Mouse (Mus musculus) heart, embryonic 11.5 days (tissue): Measurements from ENCODE around the gene Lnx2. TPM values are rescaled to one million over a fixed set of nuclear protein-coding genes. Genes with fewer than 3 reads are reported as not detected.

Experiments used
- ATAC-seq: fragments of 200-750 bp; cut with Nextera tagmentation; replicated peaks from 2 replicates; pipeline ENCODE4 v1.8.0; 2017; ENCODE audit warnings: moderate library complexity; ENCODE audit not compliant: insufficient number of reproducible peaks, low FRiP score, low TSS enrichment
- H3K27ac ChIP-seq: fragments of 300-500 bp; sonication (generic); 2 replicates; pipeline ENCODE4 v1.5.1; 2014; ENCODE audit warnings: mild to moderate bottlenecking, low read depth, low read length
- H3K27me3 ChIP-seq: fragments of 300-500 bp; sonication (generic); 2 replicates; pipeline ENCODE4 v1.6.1; 2014; ENCODE audit warnings: mild to moderate bottlenecking, low read length, mixed read lengths; ENCODE audit not compliant: control insufficient read depth, insufficient read depth
- H3K36me3 ChIP-seq: fragments of 300-500 bp; sonication (generic); 2 replicates; pipeline ENCODE4 v1.6.1; 2014; ENCODE audit warnings: mild to moderate bottlenecking, low read length, moderate library complexity, mixed read lengths; ENCODE audit not compliant: control insufficient read depth, insufficient read depth
- H3K4me1 ChIP-seq: fragments of 300-500 bp; sonication (generic); 2 replicates; pipeline ENCODE4 v1.6.1; 2014; ENCODE audit warnings: low read length; ENCODE audit not compliant: control insufficient read depth, insufficient read depth
- H3K4me2 ChIP-seq: fragments of 300-500 bp; sonication (generic); 2 replicates; pipeline ENCODE4 v1.6.1; 2014; ENCODE audit warnings: mild to moderate bottlenecking, moderate library complexity
- H3K4me3 ChIP-seq: fragments of 300-500 bp; sonication (generic); 2 replicates; pipeline ENCODE4 v1.5.1; 2014; ENCODE audit warnings: low read depth, low read length
- H3K9ac ChIP-seq: fragments of 300-500 bp; sonication (generic); 2 replicates; pipeline ENCODE4 v1.6.1; 2014; ENCODE audit warnings: mild to moderate bottlenecking, low read depth, low read length, moderate library complexity
- H3K9me3 ChIP-seq: fragments of 300-500 bp; sonication (generic); replicated peaks from 2 replicates; pipeline ENCODE4 v1.6.1; 2016; ENCODE audit warnings: low read length; ENCODE audit not compliant: control insufficient read depth
- WGBS: fragments of 180-500 bp; shearing (Covaris S2); extraction: QIAGEN DNeasy Blood & Tissue Kit; methylation state at CpG from one replicate; pipeline ENCODE4 v1.1.7; 2014; ENCODE audit not compliant: insufficient replicate concordance; 5-methylcytosine and 5-hydroxymethylcytosine counted together
- polyA plus RNA-seq: library from polyadenylated mRNA; unstranded; fragments of >200 nt; fragmentation: Nextera tagmentation; extraction: Ambion mirVana; gene quantifications from 2 replicates; pipeline ENCODE4 v1.2.1, GENCODE M21; 2014

Lnx2 gene
- polyA plus RNA-seq, 1 experiment from 2014 or later, result 9.4 TPM

DNA sequence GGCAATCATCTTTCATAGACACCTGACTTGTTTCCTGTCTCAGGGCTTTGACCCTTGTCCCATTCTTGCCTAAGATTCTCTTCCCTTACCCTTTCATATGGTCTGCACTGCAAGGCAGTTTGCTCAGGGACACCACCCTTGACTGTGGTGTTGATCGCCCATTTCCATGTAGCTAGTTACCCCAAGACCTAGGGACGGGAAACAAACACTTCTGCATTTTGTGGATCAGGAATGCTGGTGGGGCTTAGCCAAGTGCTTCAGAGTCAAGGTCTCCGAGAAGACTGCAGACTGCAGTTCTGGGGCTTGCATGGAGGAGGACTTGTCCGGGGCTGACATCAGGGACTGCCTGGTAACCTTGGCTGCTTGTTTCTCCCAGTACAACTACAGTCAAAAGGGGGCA is 10.4 kb upstream of the Lnx2 start:
- WGBS, result 90% methylated on average over 4 of the region's 4 CpGs
- no peak overlapping the region for H3K4me3 ChIP-seq
- no peak overlapping the region for H3K4me2 ChIP-seq
- H3K36me3 ChIP-seq, result peaks cover 2% of the 10 kb centered on the region; the same call in 1 of the 2 replicates
- H3K4me1 ChIP-seq, result peaks cover 4% of the 10 kb centered on the region
- H3K27ac ChIP-seq, result no peak overlapping the region
- H3K9me3 ChIP-seq, result no peaks in the 10 kb centered on the region
- H3K9ac ChIP-seq, result no peak overlapping the region
- H3K27me3 ChIP-seq, result no peaks in the 10 kb centered on the region
- ATAC-seq, result no peak

GRCm38 (mm10) chr5:147085201-147085894 is 9.0 kb upstream of the Lnx2 start:
- H3K9ac ChIP-seq, result no peak overlapping the region
- no peak for ATAC-seq
- peaks cover 2% of the 10 kb centered on the region; the same call in 1 of the 2 replicates for H3K36me3 ChIP-seq
- H3K27ac ChIP-seq, result no peak overlapping the region
- H3K9me3 ChIP-seq, result no peaks in the 10 kb centered on the region
- H3K4me1 ChIP-seq, result peaks cover 4% of the 10 kb centered on the region
- no peaks in the 10 kb centered on the region for H3K27me3 ChIP-seq
- 89% methylated on average over 9 of the region's 9 CpGs for WGBS
- no peak overlapping the region for H3K4me3 ChIP-seq
- H3K4me2 ChIP-seq, result no peak overlapping the region

GRCm38 (mm10) chr5:147078110-147078900 is 1.9 kb upstream of the Lnx2 start:
- Histone ChIP-seq H3K27ac (no peak overlapping the region), H3K4me2 (peak overlapping the region; percentile 94), H3K27me3 (no peaks in the 10 kb centered on the region), H3K4me3 (peak overlapping the region; percentile 91), H3K9me3 (no peaks in the 10 kb centered on the region), H3K36me3 (no peaks in the 10 kb centered on the region), H3K9ac (peak overlapping the region; percentile 88), H3K4me1 (peaks cover 17% of the 10 kb centered on the region)
- no peak for ATAC-seq
- 64% methylated on average over 11 of the region's 11 CpGs for WGBS

DNA sequence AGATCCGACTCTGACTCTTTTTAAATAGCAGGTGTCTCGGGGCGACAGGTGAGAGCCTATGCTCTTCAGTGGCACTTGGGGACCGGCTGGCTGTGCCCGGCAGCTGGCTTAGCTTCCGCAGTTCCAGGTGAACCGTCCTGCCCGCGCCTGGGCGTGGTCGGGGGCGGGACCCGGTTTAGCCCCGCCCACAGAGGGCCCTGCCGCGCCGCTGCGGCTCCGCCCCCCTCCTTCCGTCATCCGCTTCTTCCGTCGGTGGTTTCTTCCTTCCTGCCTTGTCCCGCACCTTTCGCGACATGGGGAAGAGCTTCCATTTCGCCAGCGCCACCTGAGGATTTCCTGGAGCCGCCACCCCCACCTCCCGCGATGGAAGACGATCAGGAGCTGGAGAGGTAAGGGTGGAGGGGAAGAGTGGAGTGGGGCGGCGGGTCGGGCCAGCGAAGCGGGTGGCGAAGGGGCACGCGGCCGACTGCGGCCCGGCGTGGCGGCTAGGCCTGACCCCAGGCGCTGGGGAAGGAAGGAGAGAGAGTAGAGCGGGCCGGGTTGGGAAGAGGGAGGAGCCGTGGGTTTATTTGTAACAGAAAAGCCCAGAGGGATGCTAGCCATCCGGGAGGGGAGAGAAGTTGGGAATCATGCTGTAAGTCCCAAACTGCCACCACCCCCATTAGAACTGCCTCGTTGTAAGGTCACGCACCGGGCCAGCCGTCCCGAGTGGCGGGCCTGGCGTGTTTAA is 1.1 kb upstream of the Lnx2 start:
- Histone ChIP-seq H3K9me3 (no peaks in the 10 kb centered on the region), H3K9ac (peak overlapping the region; percentile 88), H3K36me3 (no peaks in the 10 kb centered on the region), H3K4me3 (peak overlapping the region; percentile 91), H3K27ac (peak overlapping the region; percentile 92), H3K27me3 (no peaks in the 10 kb centered on the region), H3K4me2 (peak overlapping the region; percentile 94), H3K4me1 (peaks cover 17% of the 10 kb centered on the region)
- ATAC-seq, result peak; percentile 79
- WGBS, result under 1% methylated on average over 57 of the region's 57 CpGs

DNA sequence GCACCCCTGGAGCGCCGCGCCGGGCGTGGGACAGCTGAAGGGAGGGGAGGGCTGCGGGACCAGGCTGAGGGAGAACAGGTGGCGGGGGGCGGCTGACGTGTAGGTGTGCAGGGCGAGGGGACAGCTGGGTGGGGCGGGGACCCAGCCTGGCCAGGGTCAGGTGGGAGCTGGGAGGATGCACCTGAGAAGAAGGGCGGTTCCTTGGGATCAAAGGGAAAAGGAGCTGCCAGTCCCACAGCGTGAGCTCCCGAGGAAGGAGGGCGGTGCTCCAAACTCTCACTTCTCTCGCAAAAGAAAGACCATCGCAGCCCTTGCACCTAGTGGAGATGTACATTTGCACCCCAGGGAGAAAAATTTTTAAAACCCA is 396 bp upstream of the Lnx2 start, which contains the start of gene Polr1d:
Polr1d (plus strand) TSS at position 252 of the 367 bp plus-strand sequence.
- Histone ChIP-seq H3K27ac (peak within 1 kb of the TSS; percentile 92), H3K4me3 (peak within 1 kb of the TSS; percentile 91), H3K4me1 (peaks cover 24% of the 10 kb centered on the region), H3K36me3 (no peaks in the 10 kb centered on the region), H3K9ac (peak within 1 kb of the TSS; percentile 88), H3K9me3 (no peaks in the 10 kb centered on the region), H3K27me3 (no peaks in the 10 kb centered on the region), H3K4me2 (peak within 1 kb of the TSS; percentile 94)
- no peak; the same call in 1 of the 2 replicates for ATAC-seq
- WGBS, result under 1% methylated on average over 17 of the region's 17 CpGs

- H3K4me1 ChIP-seq, result peaks cover 32% of the 10 kb centered on the region
- ATAC-seq, result no peak
- H3K4me2 ChIP-seq, result peak overlapping the region; percentile 94
These were observed 1.0 kb downstream of the Lnx2 start for GRCm38 (mm10) chr5:147075103-147076025.

DNA sequence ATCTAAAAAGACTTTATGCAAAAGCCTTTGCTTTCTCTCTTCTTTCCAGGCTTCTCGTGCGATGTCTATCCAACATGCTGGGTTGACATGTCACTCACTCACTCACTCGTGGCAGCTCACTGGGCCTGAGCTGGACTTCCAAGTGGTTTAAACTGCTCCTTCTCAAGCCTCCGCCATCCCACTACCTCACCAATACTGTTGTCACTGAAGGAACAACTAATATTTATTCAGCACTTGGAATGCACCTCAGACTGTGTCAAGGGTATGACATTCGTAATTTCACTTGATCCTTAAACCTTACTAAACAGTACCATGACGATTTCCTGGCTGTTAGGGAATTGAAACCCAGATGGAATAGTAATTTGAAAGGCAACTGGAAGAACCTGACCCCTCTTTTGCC is 2.6 kb downstream of the Lnx2 start:
- Histone ChIP-seq H3K36me3 (no peaks in the 10 kb centered on the region), H3K27me3 (no peaks in the 10 kb centered on the region), H3K27ac (no peak overlapping the region), H3K4me1 (peaks cover 40% of the 10 kb centered on the region), H3K9me3 (no peaks in the 10 kb centered on the region), H3K4me2 (no peak overlapping the region), H3K4me3 (no peak overlapping the region), H3K9ac (no peak overlapping the region)
- no peak for ATAC-seq
- WGBS, result 82% methylated on average over 6 of the region's 6 CpGs

More at GRCm38 (mm10) chr5:147075103-147076025, 1.0 kb downstream of the Lnx2 start:
- WGBS, result 14% methylated on average over 21 of the region's 21 CpGs
- peak overlapping the region; percentile 91 for H3K4me3 ChIP-seq
- no peaks in the 10 kb centered on the region for H3K36me3 ChIP-seq
- no peaks in the 10 kb centered on the region for H3K27me3 ChIP-seq
- H3K27ac ChIP-seq, result peak overlapping the region; percentile 84
- no peaks in the 10 kb centered on the region for H3K9me3 ChIP-seq
- peak overlapping the region; percentile 83 for H3K9ac ChIP-seq
